Mouse (Mus musculus) CH12.LX (cell line): Measurements from ENCODE around the gene Diaph2. TPM values are rescaled to one million over a fixed set of nuclear protein-coding genes. Genes with fewer than 3 reads are reported as not detected.

Source experiments
- DNase-seq: peaks from one replicate; pipeline ENCODE4 v3.0.0-alpha.2; 2013; ENCODE audit errors: extremely low read depth
- H3K27ac ChIP-seq: 2 replicates; pipeline ENCODE4 v1.5.1; 2012; ENCODE audit warnings: low read depth, mild to moderate bottlenecking, control low read depth, moderate library complexity; ENCODE audit not compliant: insufficient read depth
- H3K27me3 ChIP-seq: replicated peaks from 2 replicates; pipeline ENCODE3; 2012; ENCODE audit warnings: inconsistent platforms
- H3K36me3 ChIP-seq, 2 experiments: replicated peaks in 1 of 2; 2 replicates each; pipeline versions ENCODE3 to v1.6.1; 2012; ENCODE audit warnings: inconsistent platforms in 1 of 2, low read length in 1 of 2, mild to moderate bottlenecking in 1 of 2, mixed read lengths in 1 of 2, moderate library complexity in 1 of 2; ENCODE audit not compliant: control insufficient read depth in 1 of 2, insufficient read depth in 1 of 2
- H3K4me1 ChIP-seq, 2 experiments: 2 replicates each; pipeline ENCODE4 v1.6.1; 2012; ENCODE audit warnings: inconsistent platforms in 1 of 2, moderate library complexity in 1 of 2; ENCODE audit not compliant: insufficient read depth in 2 of 2, control insufficient read depth in 1 of 2
- H3K4me2 ChIP-seq: 2 replicates; pipeline ENCODE4 v1.6.1; 2012; ENCODE audit warnings: low read depth, mild to moderate bottlenecking, control low read depth; ENCODE audit not compliant: poor library complexity, insufficient read depth, severe bottlenecking
- H3K4me3 ChIP-seq, 3 experiments: fragments of 150-350 bp in 1 of 3; sonication (generic) in 1 of 3; replicated peaks in 1 of 3; 2 replicates each; pipeline versions ENCODE3 to v1.5.1; 2011 to 2012; ENCODE audit warnings: low read depth in 2 of 3, low read length in 2 of 3, mild to moderate bottlenecking in 2 of 3, moderate library complexity in 2 of 3, control low read depth in 1 of 3, improper control_type of control experiment in 1 of 3, inconsistent platforms in 1 of 3, mixed read lengths in 1 of 3; ENCODE audit not compliant: poor library complexity in 1 of 3
- H3K79me2 ChIP-seq: replicated peaks from 2 replicates; pipeline ENCODE4 v1.6.1; 2012; ENCODE audit warnings: mild to moderate bottlenecking, moderate library complexity; ENCODE audit not compliant: control insufficient read depth, poor library complexity, insufficient read depth, severe bottlenecking; ENCODE audit errors: extremely low read depth
- H3K9ac ChIP-seq: 2 replicates; pipeline ENCODE4 v1.6.1; 2012; ENCODE audit warnings: low read depth, mild to moderate bottlenecking, control low read depth, moderate library complexity; ENCODE audit not compliant: insufficient read depth
- H3K9me3 ChIP-seq: replicated peaks from 2 replicates; pipeline ENCODE3; 2012; ENCODE audit warnings: low read length, inconsistent platforms, mixed read lengths
- CTCF ChIP-seq, 2 experiments: IDR thresholded peaks in 1 of 2; conservative IDR thresholded peaks in 1 of 2; 2 replicates each; pipeline ENCODE4 v1.5.1; 2011 to 2012; ENCODE audit warnings: low read depth in 2 of 2, low read length in 2 of 2, improper control_type of control experiment in 1 of 2, inconsistent platforms in 1 of 2, mild to moderate bottlenecking in 1 of 2, moderate library complexity in 1 of 2
- ELF1 ChIP-seq: IDR thresholded peaks from 2 replicates; pipeline ENCODE4 v1.6.1; 2014; ENCODE audit warnings: low read depth, mild to moderate bottlenecking, inconsistent platforms, low read length, improper control_type of control experiment
- EP300 ChIP-seq: IDR thresholded peaks from 2 replicates; pipeline ENCODE4 v1.6.1; 2011; ENCODE audit warnings: low read length, improper control_type of control experiment
- ETS1 ChIP-seq: conservative IDR thresholded peaks from 2 replicates; pipeline ENCODE4 v1.6.1; 2012; ENCODE audit warnings: low read depth, mild to moderate bottlenecking, inconsistent platforms, low read length, improper control_type of control experiment, moderate library complexity
- GABPA ChIP-seq: IDR thresholded peaks from 2 replicates; pipeline ENCODE4 v1.6.1; 2012; ENCODE audit warnings: low read depth, low read length, improper control_type of control experiment, inconsistent platforms; ENCODE audit not compliant: insufficient replicate concordance
- JUN ChIP-seq: IDR thresholded peaks from 2 replicates; pipeline ENCODE4 v1.6.1; 2011; ENCODE audit warnings: low read depth, mild to moderate bottlenecking, low read length, improper control_type of control experiment, moderate library complexity; ENCODE audit not compliant: insufficient read depth
- KAT2A ChIP-seq: IDR thresholded peaks from 2 replicates; pipeline ENCODE4 v1.6.1; 2012; ENCODE audit warnings: low read length, improper control_type of control experiment, inconsistent platforms; ENCODE audit not compliant: insufficient replicate concordance
- MYC ChIP-seq: IDR thresholded peaks from 2 replicates; pipeline ENCODE4 v1.6.1; 2011; ENCODE audit warnings: low read depth, mild to moderate bottlenecking, improper control_type of control experiment, low read length
- NELFE ChIP-seq: IDR thresholded peaks from 2 replicates; pipeline ENCODE4 v1.6.1; 2011; ENCODE audit warnings: low read depth, low read length, improper control_type of control experiment
- PAX5 ChIP-seq: IDR thresholded peaks from 2 replicates; pipeline ENCODE4 v1.6.1; 2012; ENCODE audit warnings: low read length, inconsistent platforms, mixed read lengths
- POLR2A ChIP-seq: IDR thresholded peaks from 2 replicates; pipeline ENCODE4 v1.6.1; 2011; ENCODE audit warnings: low read depth, mild to moderate bottlenecking, improper control_type of control experiment, low read length
- POLR2AphosphoS2 ChIP-seq: IDR thresholded peaks from 2 replicates; pipeline ENCODE4 v1.6.1; 2011; ENCODE audit warnings: low read depth, low read length, improper control_type of control experiment
- SIN3A ChIP-seq: IDR thresholded peaks from 2 replicates; pipeline ENCODE4 v1.6.1; 2012; ENCODE audit warnings: low read length, improper control_type of control experiment, inconsistent platforms
- SMC3 ChIP-seq: IDR thresholded peaks from 2 replicates; pipeline ENCODE4 v1.6.1; 2011; ENCODE audit warnings: low read depth, low read length, improper control_type of control experiment
- UBTF ChIP-seq: IDR thresholded peaks from 2 replicates; pipeline ENCODE4 v1.6.1; 2012; ENCODE audit warnings: low read depth, mild to moderate bottlenecking, inconsistent platforms, low read length, improper control_type of control experiment, moderate library complexity
- USF1 ChIP-seq: IDR thresholded peaks from 2 replicates; pipeline ENCODE4 v1.6.1; 2014; ENCODE audit warnings: low read depth, mild to moderate bottlenecking, inconsistent platforms, low read length, improper control_type of control experiment
- USF2 ChIP-seq: conservative IDR thresholded peaks from 2 replicates; pipeline ENCODE4 v1.6.1; 2011; ENCODE audit warnings: low read depth, low read length, improper control_type of control experiment
- dilution Hi-C: fragments of 300-500 bp; cut with MboI; formaldehyde crosslinking; loops from 2 replicates; pipeline ENCODE4 v1.14.3; 2020; ENCODE audit warnings: low sequenced_read_pairs; ENCODE audit not compliant: extremely low pct_unique_long_range_greater_than_20kb, extremely low pct_ligation_motif_present
- in situ Hi-C: fragments of 300-500 bp; cut with MboI; formaldehyde crosslinking; loops from 3 replicates; pipeline ENCODE4 v1.14.3; 2019; ENCODE audit warnings: low sequenced_read_pairs, low pct_ligation_motif_present, low pct_unique_long_range_greater_than_20kb, mixed read lengths
- polyA plus RNA-seq: library from polyadenylated mRNA; unstranded; fragments of >175 nt; gene quantifications from 2 replicates; pipeline ENCODE4 v1.2.1, GENCODE M21; 2012; ENCODE audit warnings: low read depth; ENCODE audit not compliant: insufficient read length
- total RNA-seq, 2 experiments: library from RNA; depleted of rRNA; stranded (reverse); fragments of 300-350 nt in 1 of 2; fragments of >200 nt in 1 of 2; gene quantifications; 2 replicates each; pipeline ENCODE4 v1.2.3; 2012 to 2014

Gene Diaph2
- total and polyA plus RNA-seq, 3 experiments: not detected

DNA sequence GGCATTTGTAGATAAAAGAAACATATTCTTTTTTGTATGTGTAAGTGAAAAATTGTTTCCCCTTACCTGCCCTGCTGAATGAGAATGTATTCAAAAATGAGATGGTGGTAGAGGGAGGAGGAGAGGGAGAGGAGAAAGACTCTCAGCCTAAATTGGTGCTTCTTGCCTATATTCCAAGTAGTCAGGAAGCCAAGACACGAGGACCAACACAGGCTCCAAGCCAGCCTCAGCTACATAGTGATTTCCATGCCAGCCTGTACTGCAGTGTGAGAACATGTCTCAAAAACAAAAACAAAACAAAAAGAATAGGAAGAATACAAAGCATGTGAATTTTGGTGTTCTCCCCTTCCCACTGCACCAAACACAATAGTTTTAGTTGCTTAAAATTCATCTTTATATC is 497.1 kb downstream of the Diaph2 start:
- TF ChIP-seq EP300 (no peak), NELFE (no peak), GABPA (no peak)
- Histone ChIP-seq H3K9ac (no peak overlapping the region), H3K27ac (no peak overlapping the region), H3K27me3 (no peaks in the 10 kb centered on the region), H3K4me2 (no peak overlapping the region), H3K4me1 (no peaks in the 10 kb centered on the region), H3K79me2 (no peaks in the 10 kb centered on the region), H3K4me3 (no peak overlapping the region), H3K9me3 (no peaks in the 10 kb centered on the region), H3K36me3 (no peaks in the 10 kb centered on the region)
- DNase-seq: no peak
- in situ Hi-C loops (no loop called here), dilution Hi-C loops (no loop called here)

DNA sequence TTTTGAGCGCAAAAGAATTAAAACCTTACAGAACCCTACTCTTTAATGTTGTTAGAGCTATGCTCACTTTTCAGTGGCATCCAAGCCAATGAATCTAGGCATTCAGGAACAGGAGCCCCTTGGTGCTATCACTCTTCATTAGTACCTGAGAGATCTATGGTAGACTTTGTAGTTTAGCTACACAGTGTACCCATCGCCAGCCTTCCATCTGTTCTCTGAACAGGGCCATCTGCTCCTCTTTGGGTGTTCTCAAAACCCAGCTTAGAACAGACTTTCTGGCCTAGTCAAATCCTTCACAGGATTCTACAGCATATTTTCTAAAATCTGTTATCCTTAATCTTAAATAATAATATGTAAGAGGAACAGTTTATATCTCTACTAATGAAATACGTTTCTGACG is 504.1 kb downstream of the Diaph2 start:
- dilution Hi-C loops (no loop called here), in situ Hi-C loops (no loop called here)
- H3K27me3 ChIP-seq: no peaks in the 10 kb centered on the region
- no peak for DNase-seq
- H3K36me3 ChIP-seq: no peaks in the 10 kb centered on the region
- H3K79me2 ChIP-seq: no peaks in the 10 kb centered on the region
- H3K4me3 ChIP-seq: no peak overlapping the region
- no peaks in the 10 kb centered on the region for H3K4me1 ChIP-seq
- no peaks in the 10 kb centered on the region for H3K9me3 ChIP-seq
- H3K4me2 ChIP-seq: no peak overlapping the region
- TF ChIP-seq CTCF (conservative IDR thresholded peaks at IDR 0.05 in 1 of 2, IDR thresholded peaks at IDR 0.05 in 1 of 2; ENCODE audit: low read depth in 2 of 2, low read length in 2 of 2) (no peak), ETS1 (no peak), POLR2A (no peak), PAX5 (no peak), ELF1 (no peak), JUN (no peak), MYC (no peak), USF1 (no peak), KAT2A (no peak), SMC3 (no peak), USF2 (no peak), UBTF (no peak)
- TF ChIP-seq, all 38 proteins: peak for 0
- no peak overlapping the region for H3K27ac ChIP-seq
- H3K9ac ChIP-seq: no peak overlapping the region

DNA sequence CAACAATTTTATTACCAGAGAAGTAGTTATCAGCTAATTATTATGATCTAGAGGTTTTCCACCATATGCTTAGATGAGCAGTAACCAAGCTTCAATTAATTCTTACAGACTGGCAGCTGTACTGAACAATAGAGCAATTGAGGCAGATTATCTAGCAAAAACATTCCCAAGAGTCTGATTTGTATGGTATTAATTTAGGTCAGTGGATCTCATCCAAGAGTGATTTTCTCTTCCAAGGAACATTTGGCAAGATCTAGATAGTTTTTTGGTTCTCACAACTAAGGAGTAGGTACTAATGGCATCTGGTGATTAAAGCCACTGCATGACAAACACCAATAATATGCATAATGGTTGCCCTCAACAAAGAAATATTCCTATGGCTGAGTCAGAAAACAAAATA is 516.2 kb downstream of the Diaph2 start:
- no peak for TF ChIP-seq POLR2AphosphoS2
- TF ChIP-seq SIN3A: no peak
- TF ChIP-seq USF1: no peak
- no peak for TF ChIP-seq ETS1
- no peak for TF ChIP-seq UBTF
- TF ChIP-seq, all 38 proteins: peak for 0
- no peaks in the 10 kb centered on the region for H3K79me2 ChIP-seq
- in situ Hi-C loops: no loop called here
- H3K27me3 ChIP-seq: no peaks in the 10 kb centered on the region
- H3K4me2 ChIP-seq: no peak overlapping the region
- no peak overlapping the region for H3K9ac ChIP-seq
- no peak overlapping the region for H3K27ac ChIP-seq
- H3K4me3 ChIP-seq: no peak overlapping the region
- no peaks in the 10 kb centered on the region for H3K36me3 ChIP-seq
- no peak for DNase-seq
- no peaks in the 10 kb centered on the region for H3K4me1 ChIP-seq
- H3K9me3 ChIP-seq: no peaks in the 10 kb centered on the region
- dilution Hi-C loops: no loop called here
